ENCODE assay signal across 12 mouse cellular contexts in genomic region chr6:129425812-129426211, GRCm38 (mm10). TPM values are rescaled to one million over a fixed set of nuclear protein-coding genes. Genes with fewer than 3 reads are reported as not detected.
DNase-seq lines count a peak whose midpoint lies in the region; ATAC-seq lines count a peak whose summit lies in the region.
"Had no signal": no experiment of that assay in that cellular context is flagged by ENCODE, and none has a peak within 500 bp of the region (broad histone marks: within the 10 kb centered on the region; RNA-seq: fewer than 3 reads in every experiment).

No protein-coding gene starts in this region.

- H3K27ac ChIP-seq in heart, embryonic 10.5 days, result no peak overlapping the region; the same call in 1 of the 2 replicates
- H3K27ac ChIP-seq in heart, embryonic 15.5 days, result peak overlapping the region; percentile 65; the same call in 1 of the 2 replicates
- H3K27ac ChIP-seq: midbrain, embryonic 12.5 days; stomach, postnatal 0 days had no signal

- H3K27me3 ChIP-seq in heart, embryonic 10.5 days (ENCODE audit: insufficient read depth, poor library complexity, severe bottlenecking), result no peaks in the 10 kb centered on the region
- no peaks in the 10 kb centered on the region for H3K27me3 ChIP-seq in heart, embryonic 15.5 days
- H3K27me3 ChIP-seq: midbrain, embryonic 12.5 days had no signal

- H3K9me3 ChIP-seq in heart, embryonic 10.5 days, result no peaks in the 10 kb centered on the region
- no peaks in the 10 kb centered on the region for H3K9me3 ChIP-seq in heart, embryonic 15.5 days (replicated peaks)
- H3K9me3 ChIP-seq: midbrain, embryonic 12.5 days had no signal

- peaks cover 8% of the 10 kb centered on the region for H3K4me1 ChIP-seq in heart, embryonic 10.5 days
- peaks cover 14% of the 10 kb centered on the region for H3K4me1 ChIP-seq in heart, embryonic 15.5 days (replicated peaks)
- H3K4me1 ChIP-seq: midbrain, embryonic 12.5 days had no signal

- DNase-seq in heart, adult 11 months, result peak; percentile 98
- no peak for DNase-seq in heart, embryonic 10.5 days (ENCODE audit: low spot score)
- DNase-seq in kidney, postnatal 36 days, result peak; percentile 58 to 77
- peak; percentile 60 to 67 for DNase-seq in lung, postnatal 4 days
- DNase-seq in left cerebral cortex, adult 11 months (ENCODE audit: low spot score), result no peak
- no peak for DNase-seq in urinary bladder, postnatal 36 days (ENCODE audit: low spot score in 2 of 2)
- DNase-seq: cerebellum, adult 9-10 months had no signal

- no peak overlapping the region for H3K4me2 ChIP-seq in heart, embryonic 15.5 days
- H3K4me2 ChIP-seq: midbrain, embryonic 12.5 days had no signal

- H3K9ac ChIP-seq in heart, embryonic 15.5 days, result no peak overlapping the region
- H3K9ac ChIP-seq: midbrain, embryonic 12.5 days had no signal

- WGBS in heart, embryonic 10.5 days, result 29% methylated on average over 5 of the region's 5 CpGs
- WGBS in heart, embryonic 15.5 days, result 32% methylated on average over 5 of the region's 5 CpGs

- H3K36me3 ChIP-seq in heart, embryonic 10.5 days, result no peaks in the 10 kb centered on the region
- no peaks in the 10 kb centered on the region for H3K36me3 ChIP-seq in heart, embryonic 15.5 days
- H3K36me3 ChIP-seq: midbrain, embryonic 12.5 days had no signal

- peak; percentile 83 for ATAC-seq in heart, embryonic 15.5 days (replicated peaks; ENCODE audit: insufficient number of reproducible peaks, insufficient read depth, low FRiP score, low read depth)
- ATAC-seq in erythroblast, adult 5-6 weeks (replicated peaks; ENCODE audit: low FRiP score, poor library complexity, severe bottlenecking), result no peak

- H3K4me3 ChIP-seq in heart, embryonic 10.5 days, result no peak overlapping the region
- no peak overlapping the region for H3K4me3 ChIP-seq in heart, embryonic 15.5 days
- H3K4me3 ChIP-seq: midbrain, embryonic 12.5 days had no signal

RNA-seq across cellular contexts. Expression of gene Clec9a, which starts 17.1 kb away (rescaled TPM):
- 0.14 and 0.17 TPM in 2 replicates for polyA plus RNA-seq in heart, embryonic 10.5 days (2016; fragmentation: Nextera tagmentation; extraction: Ambion mirVana)
- polyA plus RNA-seq in heart, embryonic 15.5 days (2015; fragmentation: Nextera tagmentation; extraction: Ambion mirVana), result 0.28 and 0.35 TPM in 2 replicates
- 0.63 TPM in 1 of 2 replicates, not detected in the other for total RNA-seq in erythroblast, adult 5-6 weeks (2015; ENCODE audit: low replicate concordance)
- total RNA-seq in erythroblast, adult 5-6 weeks (2017; ENCODE audit: low replicate concordance), result 2.0 and 6.6 TPM in 2 replicates
- polyA plus RNA-seq: frontal cortex, adult 2 months had no signal

RNA-seq across cellular contexts. Expression of gene Clec1a, which starts 26.0 kb away (rescaled TPM):
- 0.48 and 0.54 TPM in 2 replicates for polyA plus RNA-seq in heart, embryonic 10.5 days (2016; fragmentation: Nextera tagmentation; extraction: Ambion mirVana)
- 5.7 and 6.3 TPM in 2 replicates for polyA plus RNA-seq in heart, embryonic 15.5 days (2015; fragmentation: Nextera tagmentation; extraction: Ambion mirVana)
- total RNA-seq in erythroblast, adult 5-6 weeks (2015; ENCODE audit: low replicate concordance), result not detected in 2 replicates
- total RNA-seq in erythroblast, adult 5-6 weeks (2017; ENCODE audit: low replicate concordance), result 0.17 and 1.1 TPM in 2 replicates

RNA-seq across cellular contexts. Expression of gene Clec1b, which starts 28.7 kb away (rescaled TPM):
- polyA plus RNA-seq in heart, embryonic 10.5 days (2016; fragmentation: Nextera tagmentation; extraction: Ambion mirVana), result 4.8 and 12.8 TPM in 2 replicates
- 4.7 and 5.1 TPM in 2 replicates for polyA plus RNA-seq in heart, embryonic 15.5 days (2015; fragmentation: Nextera tagmentation; extraction: Ambion mirVana)
- total RNA-seq in erythroblast, adult 5-6 weeks (2015; ENCODE audit: low replicate concordance), result 8.6 TPM in 1 of 2 replicates, not detected in the other
- total RNA-seq in erythroblast, adult 5-6 weeks (2017; ENCODE audit: low replicate concordance), result 0.56 and 4.3 TPM in 2 replicates
- polyA plus RNA-seq: frontal cortex, adult 2 months had no signal

RNA-seq across cellular contexts. Expression of gene Clec12b, which starts 40.1 kb away (rescaled TPM):
- 0.25 and 0.67 TPM in 2 replicates for polyA plus RNA-seq in heart, embryonic 10.5 days (2016; fragmentation: Nextera tagmentation; extraction: Ambion mirVana)
- polyA plus RNA-seq in heart, embryonic 15.5 days (2015; fragmentation: Nextera tagmentation; extraction: Ambion mirVana), result 0.09 TPM in 1 of 2 replicates, not detected in the other
- total RNA-seq in erythroblast, adult 5-6 weeks (2015; ENCODE audit: low replicate concordance), result not detected in 2 replicates
- not detected in 2 replicates for total RNA-seq in erythroblast, adult 5-6 weeks (2017; ENCODE audit: low replicate concordance)
- polyA plus RNA-seq: midbrain, embryonic 12.5 days; stomach, postnatal 0 days had no signal

Comparison
In these comparisons a context has a peak if more than half of its experiments do, and no peak if none do; other contexts are left out.
1. DNase-seq: peak in heart, adult 11 months (single experiment), kidney, postnatal 36 days (2 of 2) and lung, postnatal 4 days (2 of 2); none in heart, embryonic 10.5 days (single experiment), left cerebral cortex, adult 11 months (single experiment) and urinary bladder, postnatal 36 days (0 of 2).